9 mouse cellular contexts compared by ENCODE assay signal in genomic region chr7:108935411-108935810, GRCm38 (mm10). TPM values are rescaled to one million over a fixed set of nuclear protein-coding genes. Genes with fewer than 3 reads are reported as not detected.
A peak's percentile ranks its signal among the peaks of the same experiment; 100 is the strongest.
DNase-seq lines count a peak whose midpoint lies in the region; ATAC-seq and TF ChIP-seq lines count a peak whose summit lies in the region.
"Had no signal": no experiment of that assay in that cellular context is flagged by ENCODE, and none has a peak within 500 bp of the region (broad histone marks: within the 10 kb centered on the region; RNA-seq: fewer than 3 reads in every experiment).

No protein-coding gene starts in this region.

- H3K9ac ChIP-seq in forebrain, embryonic 14.5 days (ENCODE audit: low read length): peak overlapping the region; percentile 95
- H3K9ac ChIP-seq in liver, embryonic 14.5 days (replicated peaks): peak overlapping the region; percentile 82

- WGBS in forebrain, embryonic 14.5 days: 90% methylated on average over 7 of the region's 7 CpGs
- 59% methylated on average over 7 of the region's 7 CpGs for WGBS in liver, embryonic 14.5 days (ENCODE audit: insufficient replicate concordance)

- H3K9me3 ChIP-seq in forebrain, embryonic 14.5 days (replicated peaks; ENCODE audit: control insufficient read depth, low read length): no peaks in the 10 kb centered on the region
- no peaks in the 10 kb centered on the region for H3K9me3 ChIP-seq in liver, embryonic 14.5 days (ENCODE audit: control insufficient read depth, low read length)

- intact Hi-C loops in gastrocnemius, adult 2 months (cut with DNase I): no loop called here

- peak overlapping the region; percentile 95 for H3K4me3 ChIP-seq in gastrocnemius, adult 2 months
- peak overlapping the region; percentile 98 for H3K4me3 ChIP-seq in forebrain, embryonic 14.5 days (ENCODE audit: low read depth, low read length)
- peak overlapping the region; percentile 81 to 95 for H3K4me3 ChIP-seq in liver, embryonic 14.5 days (ENCODE audit: insufficient read depth in 1 of 2, low read depth in 2 of 2, low read length in 2 of 2)

- H3K4me2 ChIP-seq in forebrain, embryonic 14.5 days (ENCODE audit: low read length): peak overlapping the region; percentile 93
- peak overlapping the region; percentile 77 for H3K4me2 ChIP-seq in liver, embryonic 14.5 days (ENCODE audit: low read depth)

- no peak for TF ChIP-seq EP300 in liver, embryonic 14.5 days (IDR thresholded peaks at IDR 0.05; ENCODE audit: low read depth)

- peaks cover 10% of the 10 kb centered on the region for H3K4me1 ChIP-seq in forebrain, embryonic 14.5 days (ENCODE audit: control insufficient read depth, insufficient read depth, low read length)
- H3K4me1 ChIP-seq in liver, embryonic 14.5 days (replicated peaks; ENCODE audit: control insufficient read depth in 2 of 2, insufficient read depth in 2 of 2, low read length in 1 of 2): peaks cover 3 to 10% of the 10 kb centered on the region in 2 experiments; a peak in 3 of 4 replicates

- H3K27ac ChIP-seq in gastrocnemius, adult 2 months: peak overlapping the region; percentile 92
- no peak overlapping the region for H3K27ac ChIP-seq in forebrain, embryonic 14.5 days (ENCODE audit: low read depth, low read length)
- no peak overlapping the region for H3K27ac ChIP-seq in liver, embryonic 14.5 days

- no peak for ATAC-seq in forebrain, embryonic 14.5 days
- no peak for ATAC-seq in liver, embryonic 14.5 days (ENCODE audit: insufficient read depth)

- H3K36me3 ChIP-seq in forebrain, embryonic 14.5 days (ENCODE audit: control insufficient read depth, insufficient read depth, low read length): peaks cover 39% of the 10 kb centered on the region
- peaks cover 30% of the 10 kb centered on the region for H3K36me3 ChIP-seq in liver, embryonic 14.5 days (replicated peaks; ENCODE audit: control insufficient read depth, insufficient read depth, low read depth)

- TF ChIP-seq CTCF in gastrocnemius, adult 2 months (IDR thresholded peaks at IDR 0.05): no peak
- no peak for TF ChIP-seq CTCF in liver, embryonic 14.5 days (IDR thresholded peaks at IDR 0.05; ENCODE audit: low read depth)

- DNase-seq in gastrocnemius, adult 2 months: no peak
- no peak for DNase-seq in gastrocnemius, adult 18-20 months (ENCODE audit: low spot score)
- DNase-seq in A20 (ENCODE audit: low read depth, low spot score) (peak; percentile 21), adipocyte (ENCODE audit: low spot score) (no peak)
- DNase-seq in forebrain, embryonic 14.5 days (ENCODE audit: low spot score): no peak
- DNase-seq in liver, embryonic 14.5 days (ENCODE audit: low read depth in 3 of 3, low spot score in 3 of 3): no peak
- no peak for DNase-seq in urinary bladder, postnatal 36 days (ENCODE audit: low spot score in 2 of 2)
- DNase-seq in adrenal gland, adult 2 months: no peak
- DNase-seq: spleen, adult 18-20 months had no signal

- no peaks in the 10 kb centered on the region for H3K27me3 ChIP-seq in forebrain, embryonic 14.5 days (replicated peaks; ENCODE audit: control insufficient read depth, insufficient read depth, low read length)
- no peaks in the 10 kb centered on the region for H3K27me3 ChIP-seq in liver, embryonic 14.5 days (ENCODE audit: control insufficient read depth, insufficient read depth, low read length)

RNA-seq across cellular contexts. Expression of gene Eif3f, which starts 1.2 kb away (rescaled TPM):
- 100 to 1,000 TPM; 122 to 125 TPM for total RNA-seq in gastrocnemius, adult 2 months (2021)
- total RNA-seq in gastrocnemius, adult 18-20 months (2021): 100 to 1,000 TPM; 119 TPM
- polyA plus RNA-seq in forebrain, embryonic 14.5 days (2014; fragmentation: Nextera tagmentation; extraction: Ambion mirVana): 70.8 and 91.0 TPM in 2 replicates
- 31.0 and 37.2 TPM in 2 replicates for polyA plus RNA-seq in liver, embryonic 14.5 days (2012; rRNA removed)
- 39.0 and 45.6 TPM in 2 replicates for polyA plus RNA-seq in liver, embryonic 14.5 days (2014; fragmentation: Nextera tagmentation; extraction: Ambion mirVana)
- 100 to 1,000 TPM; 118 to 158 TPM for total RNA-seq in adrenal gland, adult 2 months (2021)
- polyA plus RNA-seq in adrenal gland, adult 2 months (2012; rRNA removed): 634 and 641 TPM in 2 replicates

RNA-seq across cellular contexts. Expression of gene Nlrp10, which starts 5.4 kb away (rescaled TPM):
- 1 to 10 TPM; 2.3 to 2.5 TPM for total RNA-seq in gastrocnemius, adult 2 months (2021)
- total RNA-seq in gastrocnemius, adult 18-20 months (2021): 1 to 10 TPM; 1.1 to 2.7 TPM
- polyA plus RNA-seq in forebrain, embryonic 14.5 days (2014; fragmentation: Nextera tagmentation; extraction: Ambion mirVana): not detected in 2 replicates
- polyA plus RNA-seq in liver, embryonic 14.5 days (2012; rRNA removed): 0.01 TPM in 1 of 2 replicates, not detected in the other
- polyA plus RNA-seq in liver, embryonic 14.5 days (2014; fragmentation: Nextera tagmentation; extraction: Ambion mirVana): not detected in 2 replicates
- under 1 TPM; 0.17 to 0.61 TPM for total RNA-seq in adrenal gland, adult 2 months (2021)
- 0.02 TPM in 2 replicates for polyA plus RNA-seq in adrenal gland, adult 2 months (2012; rRNA removed)

RNA-seq across cellular contexts. Expression of gene Tub, which starts 14.7 kb away (rescaled TPM):
- under 1 TPM; 0.41 to 0.67 TPM for total RNA-seq in gastrocnemius, adult 2 months (2021)
- under 1 TPM; 0.30 to 0.59 TPM for total RNA-seq in gastrocnemius, adult 18-20 months (2021)
- polyA plus RNA-seq in forebrain, embryonic 14.5 days (2014; fragmentation: Nextera tagmentation; extraction: Ambion mirVana): 28.6 and 35.1 TPM in 2 replicates
- 0.06 and 0.14 TPM in 2 replicates for polyA plus RNA-seq in liver, embryonic 14.5 days (2012; rRNA removed)
- not detected in 2 replicates for polyA plus RNA-seq in liver, embryonic 14.5 days (2014; fragmentation: Nextera tagmentation; extraction: Ambion mirVana)
- total RNA-seq in adrenal gland, adult 2 months (2021): 10 to 100 TPM; 25.9 to 41.5 TPM
- 13.1 and 26.2 TPM in 2 replicates for polyA plus RNA-seq in adrenal gland, adult 2 months (2012; rRNA removed)

RNA-seq across cellular contexts. Expression of gene Olfr519, which starts 41.2 kb away (rescaled TPM):
- not detected for total RNA-seq in gastrocnemius, adult 2 months (2021)
- not detected for total RNA-seq in gastrocnemius, adult 18-20 months (2021)
- polyA plus RNA-seq in forebrain, embryonic 14.5 days (2014; fragmentation: Nextera tagmentation; extraction: Ambion mirVana): not detected in 2 replicates
- polyA plus RNA-seq in liver, embryonic 14.5 days (2012; rRNA removed): not detected in 2 replicates
- not detected in 2 replicates for polyA plus RNA-seq in liver, embryonic 14.5 days (2014; fragmentation: Nextera tagmentation; extraction: Ambion mirVana)
- total RNA-seq in adrenal gland, adult 2 months (2021): not detected
- not detected in 2 replicates for polyA plus RNA-seq in adrenal gland, adult 2 months (2012; rRNA removed)

RNA-seq across cellular contexts. Expression of gene Olfr518, which starts 50.6 kb away (rescaled TPM):
- not detected for total RNA-seq in gastrocnemius, adult 2 months (2021)
- total RNA-seq in gastrocnemius, adult 18-20 months (2021): not detected
- not detected in 2 replicates for polyA plus RNA-seq in forebrain, embryonic 14.5 days (2014; fragmentation: Nextera tagmentation; extraction: Ambion mirVana)
- polyA plus RNA-seq in liver, embryonic 14.5 days (2012; rRNA removed): not detected in 2 replicates
- polyA plus RNA-seq in liver, embryonic 14.5 days (2014; fragmentation: Nextera tagmentation; extraction: Ambion mirVana): not detected in 2 replicates
- not detected for total RNA-seq in adrenal gland, adult 2 months (2021)
- not detected in 2 replicates for polyA plus RNA-seq in adrenal gland, adult 2 months (2012; rRNA removed)

Comparison
In these comparisons a context has a peak if more than half of its experiments do, and no peak if none do; other contexts are left out.
1. RNA of gene Tub, which starts 14.7 kb away (total RNA-seq): 25.9 to 41.5 TPM in adrenal gland, adult 2 months; 0.41 to 0.67 TPM in gastrocnemius, adult 2 months and 0.30 to 0.59 TPM in gastrocnemius, adult 18-20 months; every median in the first group is over 10 times any median in the second.
2. Peak in every context shown above with its lines, with median percentiles within 50 percentile points of each other: H3K4me3 ChIP-seq.